Mouse (Mus musculus) G1E (cell line): ENCODE data around the gene Maats1. TPM values are rescaled to one million over a fixed set of nuclear protein-coding genes. Genes with fewer than 3 reads are reported as not detected.

Source experiments
- ATAC-seq: 2 replicates; pipeline ENCODE4 v1.8.0; 2016; ENCODE audit warnings: mild to moderate bottlenecking; ENCODE audit not compliant: insufficient number of reproducible peaks, poor library complexity, low FRiP score, severe bottlenecking; ENCODE audit errors: extremely low read depth
- DNase-seq: peaks from one replicate; pipeline ENCODE4 v3.0.0; 2012; ENCODE audit warnings: low spot score
- H3K27me3 ChIP-seq: 2 replicates; pipeline ENCODE4 v1.6.1; 2012; ENCODE audit warnings: mild to moderate bottlenecking, low read length, inconsistent platforms; ENCODE audit not compliant: insufficient read depth
- H3K36me3 ChIP-seq: replicated peaks from 2 replicates; pipeline ENCODE3; 2012; ENCODE audit warnings: mild to moderate bottlenecking, inconsistent platforms
- H3K4me1 ChIP-seq: 2 replicates; pipeline ENCODE4 v1.6.1; 2012; ENCODE audit warnings: low read depth, low read length, inconsistent platforms, mixed read lengths; ENCODE audit not compliant: insufficient read depth
- H3K4me3 ChIP-seq: 2 replicates; pipeline ENCODE4 v1.5.1; 2012; ENCODE audit warnings: low read depth, mild to moderate bottlenecking, inconsistent platforms, low read length, moderate library complexity, mixed read lengths
- H3K9me3 ChIP-seq: replicated peaks from 2 replicates; pipeline ENCODE4 v1.6.1; 2012; ENCODE audit warnings: inconsistent platforms
- CTCF ChIP-seq: IDR thresholded peaks from 2 replicates; pipeline ENCODE4 v1.5.1; 2012; ENCODE audit warnings: low read depth, low read length, inconsistent platforms, mixed read lengths
- GATA1 ChIP-seq: IDR thresholded peaks from 2 replicates; pipeline ENCODE4 v1.6.1; 2012; ENCODE audit warnings: borderline replicate concordance, low read length, inconsistent platforms, mixed read lengths
- GATA2 ChIP-seq: IDR thresholded peaks from 2 replicates; pipeline ENCODE4 v1.6.1; 2012; ENCODE audit warnings: low read depth, low read length, inconsistent platforms, borderline replicate concordance
- POLR2AphosphoS5 ChIP-seq: IDR thresholded peaks from 2 replicates; pipeline ENCODE4 v1.6.1; 2012; ENCODE audit warnings: low read depth, low read length, inconsistent platforms; ENCODE audit not compliant: insufficient replicate concordance
- TAL1 ChIP-seq: conservative IDR thresholded peaks from 2 replicates; pipeline ENCODE4 v1.6.1; 2012; ENCODE audit warnings: low read depth, low read length, inconsistent platforms, mixed read lengths
- polyA plus RNA-seq: library from polyadenylated mRNA; stranded (reverse); fragments of >175 nt; gene quantifications from 2 replicates; pipeline ENCODE4 v1.2.3, GENCODE M21; 2012
- total RNA-seq, 2 experiments: library from RNA; stranded (forward) in 1 of 2; stranded (reverse) in 1 of 2; fragments of 200-1000 nt in 1 of 2; fragments of >200 nt in 1 of 2; fragmentation: Nextera tagmentation in 1 of 2; gene quantifications; 2 replicates each; pipeline ENCODE4 v1.2.3; 2014 to 2017

Maats1 gene
- total and polyA plus RNA-seq, 3 experiments, result 0.11 TPM; not detected in 2

GRCm38 (mm10) chr16:38360317-38360716 lies 18.4 kb upstream of the Maats1 start:
- DNase-seq, result no peak
- no peak for ATAC-seq
- Histone ChIP-seq H3K27me3 (peaks cover 2% of the 10 kb centered on the region; the same call in 1 of the 2 replicates), H3K4me3 (no peak overlapping the region), H3K4me1 (peaks cover 59% of the 10 kb centered on the region), H3K9me3 (no peaks in the 10 kb centered on the region), H3K36me3 (peaks cover 41% of the 10 kb centered on the region)
- TF ChIP-seq TAL1 (no peak), CTCF (no peak), GATA1 (no peak), GATA2 (no peak), POLR2AphosphoS5 (no peak)

GRCm38 (mm10) chr16:38359857-38360256 lies 17.9 kb upstream of the Maats1 start:
- H3K4me3 ChIP-seq, result no peak overlapping the region
- ATAC-seq (peak; percentile 32; the same call in 1 of the 2 replicates), DNase-seq (no peak)
- peaks cover 44% of the 10 kb centered on the region for H3K36me3 ChIP-seq
- H3K27me3 ChIP-seq, result peaks cover 2% of the 10 kb centered on the region; the same call in 1 of the 2 replicates
- TF ChIP-seq TAL1 (no peak), CTCF (no peak), GATA2 (no peak), GATA1 (no peak), POLR2AphosphoS5 (no peak)
- peaks cover 57% of the 10 kb centered on the region for H3K4me1 ChIP-seq
- H3K9me3 ChIP-seq, result no peaks in the 10 kb centered on the region

- Histone ChIP-seq H3K27me3 (peaks cover 2% of the 10 kb centered on the region; the same call in 1 of the 2 replicates), H3K9me3 (no peaks in the 10 kb centered on the region), H3K4me1 (peaks cover 57% of the 10 kb centered on the region), H3K4me3 (no peak overlapping the region), H3K36me3 (peaks cover 48% of the 10 kb centered on the region)
- ATAC-seq (no peak), DNase-seq (no peak)
- no peak for TF ChIP-seq GATA2
Observed at GRCm38 (mm10) chr16:38359241-38359640, 17.3 kb upstream of the Maats1 start.

GRCm38 (mm10) chr16:38358256-38358812 lies 16.4 kb upstream of the Maats1 start:
- ATAC-seq (no peak), DNase-seq (no peak)
- no peak overlapping the region for H3K4me3 ChIP-seq
- peaks cover 2% of the 10 kb centered on the region; the same call in 1 of the 2 replicates for H3K27me3 ChIP-seq
- TF ChIP-seq GATA2 (no peak), CTCF (no peak), GATA1 (no peak), TAL1 (no peak), POLR2AphosphoS5 (no peak)
- H3K4me1 ChIP-seq, result peaks cover 58% of the 10 kb centered on the region
- H3K9me3 ChIP-seq, result no peaks in the 10 kb centered on the region
- H3K36me3 ChIP-seq, result peaks cover 57% of the 10 kb centered on the region

- H3K36me3 ChIP-seq, result peaks cover 84% of the 10 kb centered on the region
- no peak for DNase-seq
- H3K27me3 ChIP-seq, result no peaks in the 10 kb centered on the region
- no peak for TF ChIP-seq GATA1
- H3K4me1 ChIP-seq, result peaks cover 73% of the 10 kb centered on the region
- H3K9me3 ChIP-seq, result no peaks in the 10 kb centered on the region
- ATAC-seq, result no peak
- H3K4me3 ChIP-seq, result no peak overlapping the region
Observed at GRCm38 (mm10) chr16:38354185-38354913, 12.4 kb upstream of the Maats1 start.

GRCm38 (mm10) chr16:38353642-38354041 lies 11.7 kb upstream of the Maats1 start:
- H3K4me1 ChIP-seq, result peaks cover 74% of the 10 kb centered on the region
- no peak overlapping the region; the same call in 1 of the 2 replicates for H3K4me3 ChIP-seq
- peaks cover 86% of the 10 kb centered on the region for H3K36me3 ChIP-seq
- no peaks in the 10 kb centered on the region for H3K9me3 ChIP-seq
- ATAC-seq (no peak), DNase-seq (no peak)
- TF ChIP-seq POLR2AphosphoS5 (no peak; the same call in 1 of the 2 replicates), CTCF (no peak), TAL1 (no peak), GATA1 (no peak), GATA2 (no peak)
- H3K27me3 ChIP-seq, result no peaks in the 10 kb centered on the region

- ATAC-seq (no peak), DNase-seq (no peak)
- no peak for TF ChIP-seq GATA2
- no peak for TF ChIP-seq TAL1
- TF ChIP-seq CTCF, result no peak
- TF ChIP-seq POLR2AphosphoS5, result no peak
- TF ChIP-seq GATA1, result no peak
- peaks cover 73% of the 10 kb centered on the region for H3K4me1 ChIP-seq
- H3K27me3 ChIP-seq, result no peaks in the 10 kb centered on the region
- peaks cover 83% of the 10 kb centered on the region for H3K36me3 ChIP-seq
- H3K9me3 ChIP-seq, result no peaks in the 10 kb centered on the region
- no peak overlapping the region for H3K4me3 ChIP-seq
Observed at GRCm38 (mm10) chr16:38352851-38353250, 10.9 kb upstream of the Maats1 start.
